Mouse (Mus musculus): ENCODE data around the gene Olfr91. TPM values are rescaled to one million over a fixed set of nuclear protein-coding genes. Genes with fewer than 3 reads are reported as not detected.

Olfr91 gene
- polyA plus RNA-seq, 1 experiment = not detected

DNA sequence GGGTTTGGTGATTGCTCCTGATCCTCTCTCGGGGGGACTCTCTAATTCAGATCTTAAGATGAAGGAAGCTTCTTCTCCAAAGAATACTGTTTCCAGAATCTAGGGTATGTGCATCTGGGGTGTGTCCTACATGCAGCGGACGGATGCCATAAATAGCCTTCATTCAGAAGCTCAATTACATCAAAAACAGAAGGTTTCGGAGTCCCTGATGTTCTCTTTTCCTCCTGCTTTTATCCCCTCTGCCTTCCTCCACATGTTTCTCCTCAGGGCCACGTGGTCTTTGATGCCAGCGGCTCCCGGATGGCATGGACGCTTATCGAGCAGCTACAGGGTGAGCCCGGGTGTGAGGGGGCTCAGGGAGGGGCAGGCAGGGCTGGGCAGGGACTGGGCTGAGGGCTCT lies 35.0 kb downstream of the Olfr91 start:
- WGBS = 84% methylated on average over 10 of the region's 10 CpGs
- no peak for DNase-seq (ENCODE audit: low read depth, low spot score)

DNA sequence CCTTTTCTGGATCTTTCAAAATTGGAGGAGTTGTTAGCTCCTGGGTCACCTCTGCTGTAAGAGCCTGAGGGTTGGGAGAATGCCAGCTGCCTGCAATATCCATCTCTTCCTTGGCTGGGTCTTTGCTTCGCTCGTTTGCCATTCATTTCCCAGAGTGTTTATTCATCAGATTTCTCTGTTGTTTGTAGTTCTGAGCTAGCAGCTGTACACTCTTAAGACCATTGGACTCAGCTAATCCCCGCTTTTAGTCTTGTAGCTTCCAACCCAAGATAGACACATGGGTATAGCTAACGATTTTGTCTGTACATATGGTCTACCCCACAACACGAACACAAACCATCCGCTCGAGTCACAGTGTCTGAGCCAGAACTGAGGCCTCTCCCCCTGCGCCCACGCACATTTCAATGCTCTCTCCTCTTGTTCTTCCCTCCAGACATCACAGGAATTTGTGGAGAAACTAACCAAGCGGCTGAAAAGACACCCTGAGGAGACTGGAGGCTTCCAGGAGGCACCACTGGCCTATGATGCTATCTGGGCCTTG lies 35.9 kb downstream of the Olfr91 start:
- WGBS = 80% methylated on average over 10 of the region's 10 CpGs
- DNase-seq (ENCODE audit: low read depth, low spot score) = no peak

DNA sequence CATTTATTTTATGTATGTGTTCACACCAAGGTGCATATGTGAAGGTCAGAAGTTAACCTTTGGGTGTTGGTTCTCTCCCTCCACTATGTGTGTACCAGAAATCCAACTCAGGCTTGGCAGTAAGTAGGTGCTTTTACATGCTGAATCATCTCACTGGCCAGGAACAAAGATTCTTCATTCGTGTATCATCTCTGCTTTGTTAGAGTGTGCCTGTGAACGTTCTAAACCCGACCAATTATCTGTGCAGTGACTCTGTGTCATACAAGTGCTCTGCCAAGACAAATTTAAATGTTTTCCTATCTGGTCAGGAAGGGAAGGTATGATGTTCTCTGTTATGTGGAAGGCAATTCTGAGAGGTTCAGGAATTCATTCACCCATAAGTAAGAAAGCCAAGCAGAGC lies 36.6 kb downstream of the Olfr91 start:
- WGBS = 74% methylated on average over 3 of the region's 3 CpGs
- DNase-seq (ENCODE audit: low read depth, low spot score) = no peak

- 89% methylated on average over 6 of the region's 6 CpGs for WGBS
- no peak for DNase-seq (ENCODE audit: low read depth, low spot score)
These were observed 41.1 kb downstream of the Olfr91 start for GRCm38 (mm10) chr17:37056957-37057356.

- DNase-seq (ENCODE audit: low read depth, low spot score) = no peak
- 69% methylated on average over 4 of the region's 4 CpGs for WGBS
These were observed 46.3 kb downstream of the Olfr91 start for GRCm38 (mm10) chr17:37051745-37052144.

DNA sequence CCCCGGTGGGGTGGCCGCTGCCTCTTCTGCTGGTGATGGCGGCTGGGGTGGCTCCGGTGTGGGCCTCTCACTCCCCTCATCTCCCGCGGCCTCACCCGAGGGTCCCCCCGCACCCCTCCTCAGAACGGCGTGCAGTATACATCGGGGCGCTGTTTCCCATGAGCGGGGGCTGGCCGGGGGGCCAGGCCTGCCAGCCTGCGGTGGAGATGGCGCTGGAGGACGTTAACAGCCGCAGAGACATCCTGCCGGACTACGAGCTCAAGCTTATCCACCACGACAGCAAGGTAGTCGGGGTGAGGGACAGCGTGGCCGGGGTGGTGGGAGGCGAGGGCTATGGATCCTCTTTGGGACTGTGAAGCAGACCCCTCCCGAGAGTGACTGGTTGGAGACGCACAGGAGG lies 47.2 kb downstream of the Olfr91 start:
- DNase-seq (ENCODE audit: low read depth, low spot score) = no peak
- WGBS = 42% methylated on average over 27 of the region's 27 CpGs

GRCm38 (mm10) chr17:37050399-37050798 lies 47.7 kb downstream of the Olfr91 start:
- DNase-seq (ENCODE audit: low read depth, low spot score) = no peak

DNA sequence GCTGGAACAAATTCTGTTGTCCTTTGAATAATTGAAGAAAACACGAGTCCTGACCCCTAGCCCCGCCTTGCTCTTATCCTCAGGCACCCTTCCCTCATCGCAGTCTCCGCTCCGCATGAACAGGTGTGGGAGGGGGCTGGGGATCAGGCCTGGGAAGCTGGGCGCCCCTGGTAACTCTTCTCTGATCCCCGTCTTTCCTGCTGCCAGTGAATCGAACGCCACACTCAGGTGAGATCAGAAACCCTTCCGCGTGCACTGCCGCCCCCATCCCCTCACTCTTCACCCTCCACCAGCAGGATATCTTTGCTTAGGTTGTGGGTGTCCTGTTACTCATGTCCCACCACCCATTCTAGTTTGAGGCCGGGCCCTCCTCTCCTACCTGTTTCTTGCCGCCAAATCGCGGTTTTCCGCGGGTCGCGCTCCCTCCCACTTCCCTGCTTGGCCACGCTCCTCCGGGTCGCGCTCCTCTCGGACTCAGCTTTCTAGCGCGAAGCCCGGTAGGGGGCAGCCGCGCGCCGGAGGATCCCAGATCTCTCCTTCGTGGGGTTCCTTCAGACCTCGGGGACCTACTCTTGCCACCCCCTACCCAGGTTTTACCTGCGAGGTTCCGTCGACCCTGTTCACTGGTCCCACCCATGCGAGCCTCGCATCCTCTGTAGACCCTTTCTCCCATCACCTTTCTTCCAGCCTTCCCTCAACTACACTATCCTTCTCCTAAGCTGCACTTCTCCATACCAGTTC lies 48.3 kb downstream of the Olfr91 start:
- 17% methylated on average over 39 of the region's 39 CpGs for WGBS
- DNase-seq (ENCODE audit: low read depth, low spot score) = no peak

More at GRCm38 (mm10) chr17:37050399-37050798, 47.7 kb downstream of the Olfr91 start:
- 3% methylated on average over 22 of the region's 22 CpGs for WGBS

DNA sequence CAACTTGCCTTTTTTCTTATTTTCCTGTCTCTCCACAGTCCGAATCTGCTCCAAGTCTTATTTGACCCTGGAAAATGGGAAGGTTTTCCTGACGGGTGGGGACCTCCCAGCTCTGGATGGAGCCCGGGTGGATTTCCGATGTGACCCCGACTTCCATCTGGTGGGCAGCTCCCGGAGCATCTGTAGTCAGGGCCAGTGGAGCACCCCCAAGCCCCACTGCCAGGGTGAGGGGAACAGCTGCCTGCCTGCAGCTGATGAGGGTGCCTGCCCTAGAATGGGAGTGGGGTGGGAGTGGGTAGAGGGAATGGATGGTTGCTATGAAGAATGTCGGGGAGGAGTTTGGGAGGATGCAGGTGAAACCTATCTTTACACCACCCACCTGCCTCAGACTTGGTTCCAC lies 49.7 kb downstream of the Olfr91 start:
- no peak for DNase-seq (ENCODE audit: low read depth, low spot score)
- 85% methylated on average over 7 of the region's 7 CpGs for WGBS

DNA sequence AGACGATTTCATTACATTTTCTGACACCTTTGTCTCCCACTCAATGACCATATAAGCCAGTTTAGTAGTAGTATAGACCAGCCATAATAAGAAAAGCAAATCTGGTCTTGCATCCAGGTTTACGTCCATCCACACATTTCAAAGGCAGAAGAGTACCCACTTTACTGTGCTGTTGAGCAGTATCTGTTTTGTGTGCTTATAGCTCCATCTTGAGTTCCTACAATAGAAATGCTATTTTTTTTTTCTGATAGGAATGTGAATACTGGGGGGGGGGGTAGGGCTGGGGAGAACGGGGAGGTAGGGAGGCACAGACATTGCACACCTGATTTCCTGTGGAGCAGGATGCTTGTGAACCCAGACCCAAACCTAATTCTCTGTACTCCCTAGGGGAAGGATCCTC lies 50.1 kb downstream of the Olfr91 start:
- WGBS = 48% methylated on average over 3 of the region's 3 CpGs

DNA sequence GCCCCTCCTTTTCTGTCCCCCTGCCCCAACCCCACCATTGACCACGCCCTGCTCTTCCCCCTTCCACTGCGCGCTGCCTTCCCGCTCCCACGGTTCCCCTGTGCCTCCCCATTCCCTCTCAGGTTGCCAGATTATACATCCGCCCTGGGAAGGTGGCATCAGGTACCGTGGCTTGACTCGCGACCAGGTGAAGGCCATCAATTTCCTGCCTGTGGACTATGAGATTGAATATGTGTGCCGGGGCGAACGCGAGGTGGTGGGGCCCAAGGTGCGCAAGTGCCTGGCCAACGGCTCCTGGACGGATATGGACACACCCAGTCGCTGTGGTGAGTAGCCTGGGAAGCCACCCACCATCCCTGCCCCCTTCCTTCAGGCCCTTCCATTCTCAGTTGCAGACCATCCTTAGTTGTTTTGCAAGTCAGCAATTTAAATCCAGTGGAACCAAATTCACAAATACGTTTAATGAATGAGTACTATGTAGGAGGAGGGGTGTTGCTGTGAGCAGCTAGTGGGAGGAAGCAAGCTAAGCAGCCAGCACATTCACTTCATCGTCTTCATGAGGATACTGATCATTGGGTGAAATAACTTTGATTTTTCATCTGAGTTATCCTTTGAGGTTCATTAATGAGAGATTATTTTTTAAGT lies 50.6 kb downstream of the Olfr91 start:
- no peak for DNase-seq (ENCODE audit: low read depth, low spot score)

More for the DNA sequence above, 50.1 kb downstream of the Olfr91 start:
- DNase-seq (ENCODE audit: low read depth, low spot score) = no peak

DNA sequence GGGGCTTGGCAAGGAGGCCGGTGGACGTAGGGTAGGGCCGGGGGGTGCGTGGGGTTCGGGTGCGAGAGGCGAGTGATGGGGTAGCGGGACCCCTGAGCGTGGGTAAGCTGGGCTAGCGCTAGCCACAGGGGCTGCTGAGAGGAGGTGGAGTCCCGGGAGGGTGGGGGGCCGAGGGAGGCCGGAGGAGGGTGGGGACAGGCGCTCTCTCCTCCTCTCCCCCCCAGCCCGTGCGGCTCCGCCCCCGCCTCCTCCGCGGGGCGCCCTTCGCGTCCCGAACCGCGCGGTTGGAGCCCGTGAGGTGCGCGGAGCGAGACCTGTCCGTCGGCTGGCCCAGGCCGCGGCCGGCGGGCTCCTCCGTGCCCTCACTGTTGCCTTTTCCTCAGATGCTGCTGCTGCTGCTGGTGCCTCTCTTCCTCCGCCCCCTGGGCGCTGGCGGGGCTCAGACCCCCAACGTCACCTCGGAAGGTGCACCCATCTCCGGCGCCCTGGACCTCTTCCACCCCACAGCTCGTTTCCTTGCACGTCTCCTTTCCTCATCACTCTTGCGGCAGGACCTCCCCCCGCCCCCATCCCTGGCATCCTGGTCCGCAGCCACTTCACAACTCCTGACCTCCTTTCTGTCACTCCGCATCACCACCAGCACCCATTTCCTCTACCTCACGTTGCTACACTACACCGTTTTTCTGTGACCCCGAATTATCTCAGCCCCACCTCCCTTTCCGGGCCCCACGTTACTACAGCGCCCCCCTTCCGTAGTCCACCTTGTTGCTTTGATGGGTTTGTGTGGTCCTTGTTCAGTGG lies 51.6 kb downstream of the Olfr91 start:
- no peak for DNase-seq (ENCODE audit: low read depth, low spot score)
- 2% methylated on average over 41 of the region's 58 CpGs for WGBS

More for the DNA sequence above, 50.6 kb downstream of the Olfr91 start:
- 47% methylated on average over 19 of the region's 19 CpGs for WGBS

GRCm38 (mm10) chr17:37045611-37046311 lies 52.3 kb downstream of the Olfr91 start, which contains the start of gene Gabbr1:
TSS of gene Gabbr1 (plus strand) at chr17:37045966.
- DNase-seq (ENCODE audit: low read depth, low spot score) = no peak
- WGBS = 2% methylated on average over 54 of the region's 55 CpGs

GRCm38 (mm10) chr17:37044651-37045244 lies 53.3 kb downstream of the Olfr91 start:
- 44% methylated on average over 7 of the region's 7 CpGs for WGBS
- no peak for DNase-seq (ENCODE audit: low read depth, low spot score)

Other genes with a start within 250 kb of the Olfr91 start
- gene Trim15, start 231.1 kb downstream of the Olfr91 start, polyA plus RNA-seq (2012; rRNA removed) = 49.0 and 59.4 TPM in 2 replicates
- 0.12 and 0.24 TPM in 2 replicates for gene Trim10, start 228.7 kb downstream of the Olfr91 start, polyA plus RNA-seq (2012; rRNA removed)
- 65.2 and 73.9 TPM in 2 replicates for gene Trim40, start 208.2 kb downstream of the Olfr91 start, polyA plus RNA-seq (2012; rRNA removed)
- 45.9 and 70.6 TPM in 2 replicates for gene Trim31, start 200.2 kb downstream of the Olfr91 start, polyA plus RNA-seq (2012; rRNA removed)
- 4.7 and 4.8 TPM in 2 replicates for gene Rnf39, start 155.4 kb downstream of the Olfr91 start, polyA plus RNA-seq (2012; rRNA removed)
- 46.0 and 54.1 TPM in 2 replicates for gene Ppp1r11, start 146.5 kb downstream of the Olfr91 start, polyA plus RNA-seq (2012; rRNA removed)
- 36.9 and 49.6 TPM in 2 replicates for gene Znrd1, start 139.7 kb downstream of the Olfr91 start, polyA plus RNA-seq (2012; rRNA removed)
- gene Znrd1as, start 139.7 kb downstream of the Olfr91 start, polyA plus RNA-seq (2012; rRNA removed) = 1.2 and 2.2 TPM in 2 replicates
- not detected in 2 replicates for gene 2410137M14Rik, start 117.0 kb downstream of the Olfr91 start, polyA plus RNA-seq (2012; rRNA removed)
- gene H2-M5, start 108.7 kb downstream of the Olfr91 start, polyA plus RNA-seq (2012; rRNA removed) = 0.14 TPM in 1 of 2 replicates, not detected in the other
- gene Zfp57, start 97.1 kb downstream of the Olfr91 start, polyA plus RNA-seq (2012; rRNA removed) = 1.4 and 2.6 TPM in 2 replicates
- gene Mog, start 74.9 kb downstream of the Olfr91 start, polyA plus RNA-seq (2012; rRNA removed) = not detected in 2 replicates
- 8.1 and 11.3 TPM in 2 replicates for gene Gabbr1, start 52.3 kb downstream of the Olfr91 start, polyA plus RNA-seq (2012; rRNA removed)
- gene Olfr90, start 9.8 kb downstream of the Olfr91 start, polyA plus RNA-seq (2012; rRNA removed) = not detected in 2 replicates
- not detected in 2 replicates for gene Olfr92, start 21.8 kb upstream of the Olfr91 start, polyA plus RNA-seq (2012; rRNA removed)
- not detected in 2 replicates for gene Olfr93, start 63.2 kb upstream of the Olfr91 start, polyA plus RNA-seq (2012; rRNA removed)
- gene Ubd, start 95.6 kb upstream of the Olfr91 start, polyA plus RNA-seq (2012; rRNA removed) = 12.6 and 18.4 TPM in 2 replicates
- gene Olfr94, start 102.7 kb upstream of the Olfr91 start, polyA plus RNA-seq (2012; rRNA removed) = not detected in 2 replicates
- gene Olfr95, start 114.8 kb upstream of the Olfr91 start, polyA plus RNA-seq (2012; rRNA removed) = not detected in 2 replicates
- not detected in 2 replicates for gene Olfr96, start 121.9 kb upstream of the Olfr91 start, polyA plus RNA-seq (2012; rRNA removed)
- gene Olfr97, start 139.1 kb upstream of the Olfr91 start, polyA plus RNA-seq (2012; rRNA removed) = not detected in 2 replicates
- not detected in 2 replicates for gene Olfr98, start 165.5 kb upstream of the Olfr91 start, polyA plus RNA-seq (2012; rRNA removed)
- 9.6 and 9.8 TPM in 2 replicates for gene H2-M3, start 171.9 kb upstream of the Olfr91 start, polyA plus RNA-seq (2012; rRNA removed)
- gene Olfr99, start 185.2 kb upstream of the Olfr91 start, polyA plus RNA-seq (2012; rRNA removed) = not detected in 2 replicates
- not detected in 2 replicates for gene Olfr101, start 206.0 kb upstream of the Olfr91 start, polyA plus RNA-seq (2012; rRNA removed)
- gene Olfr102, start 218.8 kb upstream of the Olfr91 start, polyA plus RNA-seq (2012; rRNA removed) = not detected in 2 replicates
- gene Olfr103, start 241.4 kb upstream of the Olfr91 start, polyA plus RNA-seq (2012; rRNA removed) = not detected in 2 replicates

Measured in large intestine, adult 2 months (tissue).